Mouse (Mus musculus) MEL (cell line): Measurements from ENCODE around the gene Tmem216. TPM values are rescaled to one million over a fixed set of nuclear protein-coding genes. Genes with fewer than 3 reads are reported as not detected.

Experiments used
- DNase-seq: peaks from one replicate; pipeline ENCODE4 v3.0.0; 2011; ENCODE audit warnings: low read depth, low spot score
- H3K27ac ChIP-seq: 2 replicates; pipeline ENCODE4 v1.5.1; 2012; ENCODE audit warnings: low read depth, mild to moderate bottlenecking, control low read depth, low read length, moderate library complexity; ENCODE audit not compliant: control insufficient read depth
- H3K27me3 ChIP-seq, 2 experiments: fragments of 150-350 bp in 1 of 2; sonication (generic) in 1 of 2; 2 replicates each; pipeline ENCODE4 v1.6.1; 2012; ENCODE audit warnings: low read length in 2 of 2, mild to moderate bottlenecking in 2 of 2, improper control_type of control experiment in 1 of 2, moderate library complexity in 1 of 2; ENCODE audit not compliant: insufficient read depth in 2 of 2, control insufficient read depth in 1 of 2
- H3K36me3 ChIP-seq, 2 experiments: 2 replicates each; pipeline ENCODE4 v1.6.1; 2012 to 2014; ENCODE audit warnings: low read length in 2 of 2, improper control_type of control experiment in 1 of 2, inconsistent platforms in 1 of 2, mild to moderate bottlenecking in 1 of 2; ENCODE audit not compliant: insufficient read depth in 2 of 2, control insufficient read depth in 1 of 2
- H3K4me1 ChIP-seq, 2 experiments: fragments of 150-350 bp in 1 of 2; sonication (generic) in 1 of 2; 2 replicates each; pipeline ENCODE4 v1.6.1; 2012; ENCODE audit warnings: low read length in 2 of 2, improper control_type of control experiment in 1 of 2, mild to moderate bottlenecking in 1 of 2; ENCODE audit not compliant: insufficient read depth in 2 of 2, control insufficient read depth in 1 of 2
- H3K4me3 ChIP-seq, 2 experiments: fragments of 150-350 bp in 1 of 2; sonication (generic) in 1 of 2; 2 replicates each; pipeline ENCODE4 v1.5.1; 2012; ENCODE audit warnings: low read depth in 2 of 2, low read length in 2 of 2, mild to moderate bottlenecking in 2 of 2, moderate library complexity in 2 of 2, control low read depth in 1 of 2, improper control_type of control experiment in 1 of 2; ENCODE audit not compliant: control insufficient read depth in 1 of 2, insufficient read depth in 1 of 2
- H3K79me2 ChIP-seq: 2 replicates; pipeline ENCODE4 v1.6.1; 2012; ENCODE audit warnings: mild to moderate bottlenecking, low read length, moderate library complexity; ENCODE audit not compliant: control insufficient read depth, poor library complexity, insufficient read depth
- H3K9ac ChIP-seq: 2 replicates; pipeline ENCODE4 v1.6.1; 2012; ENCODE audit warnings: low read depth, mild to moderate bottlenecking, control low read depth, low read length, moderate library complexity; ENCODE audit not compliant: control insufficient read depth, poor library complexity, severe bottlenecking
- H3K9me3 ChIP-seq: fragments of 150-350 bp; sonication (generic); replicated peaks from 2 replicates; pipeline ENCODE4 v1.6.1; 2012; ENCODE audit warnings: mild to moderate bottlenecking, low read length, improper control_type of control experiment, moderate library complexity; ENCODE audit not compliant: insufficient read depth
- BHLHE40 ChIP-seq: IDR thresholded peaks from 2 replicates; pipeline ENCODE4 v1.6.1; 2012; ENCODE audit warnings: low read depth, mild to moderate bottlenecking, inconsistent platforms, low read length, improper control_type of control experiment, borderline replicate concordance
- CHD1 ChIP-seq: IDR thresholded peaks from 2 replicates; pipeline ENCODE4 v1.6.1; 2012; ENCODE audit warnings: low read depth, mild to moderate bottlenecking, inconsistent platforms, low read length, improper control_type of control experiment
- CTCF ChIP-seq, 3 experiments: IDR thresholded peaks in 2 of 3; conservative IDR thresholded peaks in 1 of 3; 2 replicates each; pipeline ENCODE4 v1.5.1; 2011 to 2012; ENCODE audit warnings: low read length in 3 of 3, low read depth in 2 of 3, mild to moderate bottlenecking in 2 of 3, improper control_type of control experiment in 1 of 3, inconsistent platforms in 1 of 3, mixed read lengths in 1 of 3, moderate library complexity in 1 of 3; ENCODE audit not compliant: control insufficient read depth in 1 of 3, insufficient read depth in 1 of 3, poor library complexity in 1 of 3, severe bottlenecking in 1 of 3
- EP300 ChIP-seq, 2 experiments: IDR thresholded peaks; 2 replicates each; pipeline ENCODE4 v1.6.1; 2011; ENCODE audit warnings: improper control_type of control experiment in 2 of 2, low read length in 2 of 2, low read depth in 1 of 2, mild to moderate bottlenecking in 1 of 2
- GATA1 ChIP-seq: IDR thresholded peaks from 2 replicates; pipeline ENCODE4 v1.6.1; 2011; ENCODE audit warnings: low read depth, low read length, improper control_type of control experiment
- HCFC1 ChIP-seq: IDR thresholded peaks from 2 replicates; pipeline ENCODE4 v1.6.1; 2012; ENCODE audit warnings: low read depth, mild to moderate bottlenecking, inconsistent platforms, low read length, improper control_type of control experiment, moderate library complexity
- JUND ChIP-seq: IDR thresholded peaks from 2 replicates; pipeline ENCODE4 v1.6.1; 2011; ENCODE audit warnings: low read depth, mild to moderate bottlenecking, improper control_type of control experiment, low read length
- KAT2A ChIP-seq: conservative IDR thresholded peaks from 2 replicates; pipeline ENCODE4 v1.6.1; 2012; ENCODE audit warnings: low read depth, low read length, improper control_type of control experiment, inconsistent platforms
- MAX ChIP-seq: IDR thresholded peaks from 2 replicates; pipeline ENCODE4 v1.6.1; 2011; ENCODE audit warnings: low read length, improper control_type of control experiment
- MYB ChIP-seq: IDR thresholded peaks from 2 replicates; pipeline ENCODE4 v1.6.1; 2011; ENCODE audit warnings: mild to moderate bottlenecking, low read depth, low read length, improper control_type of control experiment
- MYC ChIP-seq: IDR thresholded peaks from 2 replicates; pipeline ENCODE4 v1.6.1; 2011; ENCODE audit warnings: low read depth, mild to moderate bottlenecking, low read length, improper control_type of control experiment, moderate library complexity
- POLR2AphosphoS5 ChIP-seq: IDR thresholded peaks from 2 replicates; pipeline ENCODE4 v1.6.1; 2012; ENCODE audit warnings: low read depth, borderline replicate concordance, mild to moderate bottlenecking, inconsistent platforms, low read length, moderate library complexity, mixed read lengths
- RCOR1 ChIP-seq: IDR thresholded peaks from 2 replicates; pipeline ENCODE4 v1.6.1; 2012; ENCODE audit warnings: low read depth, mild to moderate bottlenecking, inconsistent platforms, low read length, improper control_type of control experiment
- SMC3 ChIP-seq: IDR thresholded peaks from 2 replicates; pipeline ENCODE4 v1.6.1; 2011; ENCODE audit warnings: low read depth, low read length, improper control_type of control experiment
- TAL1 ChIP-seq: IDR thresholded peaks from 2 replicates; pipeline ENCODE4 v1.6.1; 2012; ENCODE audit warnings: mild to moderate bottlenecking, inconsistent platforms, low read length, moderate library complexity, mixed read lengths
- TBP ChIP-seq: IDR thresholded peaks from 2 replicates; pipeline ENCODE4 v1.8.0; 2011; ENCODE audit warnings: low read depth, low read length, improper control_type of control experiment
- TCF12 ChIP-seq: IDR thresholded peaks from 2 replicates; pipeline ENCODE4 v1.6.1; 2014; ENCODE audit warnings: low read depth, mild to moderate bottlenecking, inconsistent platforms, low read length, improper control_type of control experiment, moderate library complexity
- USF1 ChIP-seq: IDR thresholded peaks from 2 replicates; pipeline ENCODE4 v1.6.1; 2014; ENCODE audit warnings: low read depth, mild to moderate bottlenecking, inconsistent platforms, low read length, improper control_type of control experiment, moderate library complexity
- USF2 ChIP-seq, 2 experiments: IDR thresholded peaks; 2 replicates each; pipeline ENCODE4 v1.6.1; 2011 to 2012; ENCODE audit warnings: improper control_type of control experiment in 2 of 2, low read length in 2 of 2, borderline replicate concordance in 1 of 2, inconsistent platforms in 1 of 2, low read depth in 1 of 2, mild to moderate bottlenecking in 1 of 2; ENCODE audit not compliant: insufficient read depth in 1 of 2
- ZC3H11A ChIP-seq: IDR thresholded peaks from 2 replicates; pipeline ENCODE4 v1.6.1; 2012; ENCODE audit warnings: low read depth, mild to moderate bottlenecking, inconsistent platforms, low read length, improper control_type of control experiment
- ZMIZ1 ChIP-seq: IDR thresholded peaks from 2 replicates; pipeline ENCODE4 v1.6.1; 2012; ENCODE audit warnings: low read depth, mild to moderate bottlenecking, inconsistent platforms, low read length, improper control_type of control experiment, moderate library complexity
- ZNF384 ChIP-seq: IDR thresholded peaks from 2 replicates; pipeline ENCODE4 v1.6.1; 2012; ENCODE audit warnings: low read depth, mild to moderate bottlenecking, inconsistent platforms, low read length, improper control_type of control experiment
- polyA plus RNA-seq, 2 experiments: library from polyadenylated mRNA; stranded (reverse) in 1 of 2; unstranded in 1 of 2; fragments of >175 nt in 1 of 2; fragments of >200 nt in 1 of 2; gene quantifications; 2 replicates each; pipeline versions ENCODE4 v1.2.1 to v1.2.4; 2012; ENCODE audit warnings: low replicate concordance in 2 of 2, low read depth in 1 of 2; ENCODE audit not compliant: insufficient read length in 2 of 2, insufficient read depth in 1 of 2, missing spikeins in 1 of 2
- total RNA-seq: library from RNA; depleted of rRNA; stranded (reverse); fragments of 300-350 nt; gene quantifications from 2 replicates; pipeline ENCODE4 v1.2.3, GENCODE M21; 2012

Gene Tmem216
- total and polyA plus RNA-seq, 3 experiments, result 48.0 to 48.1 TPM; not detected in 1

DNA sequence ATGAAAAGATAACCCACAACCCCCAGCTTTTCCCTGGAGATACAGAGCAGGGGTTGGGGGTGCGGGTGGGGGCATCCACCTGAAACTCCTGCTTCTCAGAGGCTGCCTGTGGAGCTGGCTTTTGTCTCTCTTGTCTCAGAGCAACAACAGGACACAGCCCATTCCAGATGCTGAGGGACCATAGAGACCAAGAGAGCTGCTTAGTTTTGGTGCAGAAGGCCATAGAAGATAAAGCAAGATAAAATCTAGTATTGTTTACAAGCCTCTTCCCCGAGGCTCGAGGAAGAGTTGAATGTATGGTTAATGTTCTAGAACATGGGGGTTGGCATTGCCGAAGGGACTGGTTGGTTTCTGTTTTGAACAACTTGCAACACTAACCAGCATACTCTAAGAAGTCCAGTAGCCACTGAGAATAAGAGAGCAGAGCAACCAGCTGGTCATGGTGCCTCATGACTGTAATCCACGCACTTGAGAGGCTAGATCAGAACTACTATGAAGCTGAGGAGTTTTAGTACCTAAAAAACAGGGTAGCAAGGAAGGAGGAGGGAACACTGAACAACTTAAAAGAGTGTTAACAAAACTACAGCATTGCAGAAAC is 32.5 kb downstream of the Tmem216 start:
- H3K27ac ChIP-seq, result peak overlapping the region; percentile 48
- TF ChIP-seq ZC3H11A, result no peak
- no peak for TF ChIP-seq RCOR1
- peak; percentile 32 to 56; a peak in 2 of 4 replicates for TF ChIP-seq EP300 (IDR thresholded peaks at IDR 0.05; ENCODE audit: low read depth in 1 of 2, low read length in 2 of 2)
- TF ChIP-seq MAX, result no peak
- no peak for TF ChIP-seq TBP
- no peak for TF ChIP-seq ZMIZ1
- peak; percentile 39 for TF ChIP-seq TAL1
- 0 out of 2 replicates have a peak, but pooled peaks have one; percentile 20 for TF ChIP-seq TCF12
- no peak for TF ChIP-seq POLR2AphosphoS5
- TF ChIP-seq GATA1, result peak; percentile 53
- TF ChIP-seq, all 39 proteins: peak for 4
- peaks cover 12 to 45% of the 10 kb centered on the region in 2 experiments for H3K36me3 ChIP-seq
- DNase-seq, result peak; percentile 48
- H3K27me3 ChIP-seq, result no peaks in the 10 kb centered on the region
- no peaks in the 10 kb centered on the region for H3K9me3 ChIP-seq
- peak overlapping the region; percentile 44 to 92 for H3K4me3 ChIP-seq
- peaks cover 19 to 23% of the 10 kb centered on the region in 2 experiments for H3K4me1 ChIP-seq
- H3K9ac ChIP-seq, result peak overlapping the region; percentile 99
- peaks cover 55% of the 10 kb centered on the region for H3K79me2 ChIP-seq

DNA sequence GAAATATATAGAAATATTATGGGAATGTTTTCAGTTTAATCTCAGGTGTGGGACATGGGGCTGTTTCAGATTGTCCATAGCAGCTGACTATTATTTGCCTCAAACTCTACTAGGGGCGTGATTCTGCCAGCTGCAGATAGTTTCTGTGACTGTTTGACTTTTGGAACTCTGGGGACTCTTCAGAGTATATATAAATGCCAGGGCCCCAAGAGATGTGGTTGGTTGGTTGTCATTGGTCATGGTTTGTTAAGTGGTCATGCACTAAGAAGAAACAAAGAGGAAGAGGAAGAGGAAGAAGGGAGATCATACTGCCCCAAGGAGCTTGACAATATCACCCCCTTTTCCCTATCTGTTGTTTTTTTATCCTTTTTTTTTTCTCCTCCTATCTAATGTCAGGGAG is 34.1 kb downstream of the Tmem216 start:
- H3K9ac ChIP-seq, result no peak overlapping the region
- peaks cover 47% of the 10 kb centered on the region for H3K79me2 ChIP-seq
- peaks cover 19 to 23% of the 10 kb centered on the region in 2 experiments for H3K4me1 ChIP-seq
- no peaks in the 10 kb centered on the region for H3K27me3 ChIP-seq
- H3K4me3 ChIP-seq, result no peak overlapping the region
- H3K27ac ChIP-seq, result no peak overlapping the region
- no peaks in the 10 kb centered on the region for H3K9me3 ChIP-seq
- H3K36me3 ChIP-seq, result peaks cover 19 to 36% of the 10 kb centered on the region in 2 experiments
- DNase-seq, result no peak
- TF ChIP-seq ZNF384 (0 out of 2 replicates have a peak, but pooled peaks have one; percentile 41), BHLHE40 (no peak)
- TF ChIP-seq, all 39 proteins: peak for 1

DNA sequence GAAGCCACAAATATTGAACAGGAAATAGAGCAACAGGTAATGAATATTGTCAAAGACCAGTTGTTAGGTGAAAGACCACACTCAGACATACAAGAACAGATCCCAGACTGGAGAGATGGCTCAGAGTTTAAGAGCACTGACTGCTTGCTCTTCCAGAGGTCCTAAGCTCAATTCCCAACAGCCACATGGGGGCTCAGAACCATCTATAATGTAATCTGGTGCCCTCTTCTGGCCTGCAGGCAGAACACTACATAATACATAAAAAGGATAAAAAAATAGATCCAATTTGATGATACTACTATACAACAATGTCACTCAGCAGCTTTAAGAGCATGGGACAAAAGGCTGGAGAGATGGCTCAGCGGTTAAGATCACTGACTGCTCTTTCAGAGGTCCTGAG is 35.7 kb downstream of the Tmem216 start:
- no peaks in the 10 kb centered on the region for H3K9me3 ChIP-seq
- H3K27me3 ChIP-seq, result no peaks in the 10 kb centered on the region
- H3K4me1 ChIP-seq, result peaks cover 15% of the 10 kb centered on the region in 2 experiments
- peaks cover 34% of the 10 kb centered on the region for H3K79me2 ChIP-seq
- H3K9ac ChIP-seq, result no peak overlapping the region
- DNase-seq, result peak; percentile 68
- no peak overlapping the region for H3K4me3 ChIP-seq
- H3K27ac ChIP-seq, result no peak overlapping the region
- TF ChIP-seq ZC3H11A (no peak), CHD1 (no peak), SMC3 (peak; percentile 27), HCFC1 (no peak), TAL1 (no peak), JUND (no peak), ZNF384 (peak; percentile 64), USF2 (IDR thresholded peaks at IDR 0.05; ENCODE audit: borderline replicate concordance in 1 of 2, insufficient read depth in 1 of 2, low read depth in 1 of 2, low read length in 2 of 2) (no peak), USF1 (no peak), TBP (no peak), MYB (no peak), CTCF (IDR thresholded peaks at IDR 0.05 in 2 of 3, conservative IDR thresholded peaks at IDR 0.05 in 1 of 3; ENCODE audit: control insufficient read depth in 1 of 3, insufficient read depth in 1 of 3, low read depth in 2 of 3, low read length in 3 of 3, poor library complexity in 1 of 3, severe bottlenecking in 1 of 3) (peak; percentile 40 to 82 (median 62)), KAT2A (no peak), GATA1 (no peak), MYC (peak; percentile 73; the same call in 1 of the 2 replicates), MAX (no peak)
- peaks cover 25 to 27% of the 10 kb centered on the region in 2 experiments for H3K36me3 ChIP-seq
